Mouse (Mus musculus) frontal cortex, adult (tissue): ENCODE data around the gene Cdkn2d.

Experiments
- ATAC-seq: cut with Nextera tagmentation; 2 replicates; pipeline ENCODE4 v1.9.2; 2017; ENCODE audit warnings: mild to moderate bottlenecking, moderate library complexity, mixed read lengths; ENCODE audit not compliant: low TSS enrichment

Cdkn2d gene

GRCm38 (mm10) chr9:21246342-21246741 lies 44.9 kb downstream of the Cdkn2d start:
- no peak for ATAC-seq

- no peak for ATAC-seq
Measured at GRCm38 (mm10) chr9:21245113-21245487, 46.1 kb downstream of the Cdkn2d start.

GRCm38 (mm10) chr9:21244428-21245112 lies 46.6 kb downstream of the Cdkn2d start:
- ATAC-seq = peak; percentile 39

- ATAC-seq = peak; percentile 17; the same call in 1 of the 2 replicates
Measured at GRCm38 (mm10) chr9:21243826-21244427, 47.3 kb downstream of the Cdkn2d start.

GRCm38 (mm10) chr9:21241343-21241742 lies 49.9 kb downstream of the Cdkn2d start:
- peak; percentile 27; the same call in 1 of the 2 replicates for ATAC-seq

GRCm38 (mm10) chr9:21239465-21239848 lies 51.8 kb downstream of the Cdkn2d start:
- ATAC-seq = no peak

GRCm38 (mm10) chr9:21238733-21239464 lies 52.3 kb downstream of the Cdkn2d start, which contains the start of gene Keap1:
Gene Keap1 (minus strand): TSS chr9:21239361.
- ATAC-seq = peak; percentile 58
